Mouse (Mus musculus) liver, adult 2 months (tissue): ENCODE results near the gene Frrs1l. TPM values are rescaled to one million over a fixed set of nuclear protein-coding genes. Genes with fewer than 3 reads are reported as not detected.

Source experiments
- DNase-seq: peaks from one replicate; pipeline ENCODE4 v3.0.0-alpha.2; 2011; ENCODE audit warnings: low read depth, low spot score; ENCODE audit errors: extremely low read depth
- H3K27ac ChIP-seq: fragments of 200-500 bp; replicated peaks from 2 replicates; pipeline ENCODE4 v1.5.1; 2012; ENCODE audit warnings: low read depth, mild to moderate bottlenecking, control low read depth, inconsistent platforms, low read length; ENCODE audit not compliant: insufficient read depth
- H3K27me3 ChIP-seq: fragments of 200-500 bp; 2 replicates; pipeline ENCODE4 v1.6.1; 2012; ENCODE audit warnings: mild to moderate bottlenecking, moderate library complexity, low read length, inconsistent platforms; ENCODE audit not compliant: control insufficient read depth, insufficient read depth
- H3K36me3 ChIP-seq: fragments of 200-500 bp; 2 replicates; pipeline ENCODE4 v1.6.1; 2012; ENCODE audit warnings: low read length, inconsistent platforms; ENCODE audit not compliant: control insufficient read depth, insufficient read depth
- H3K4me1 ChIP-seq: fragments of 200-500 bp; 2 replicates; pipeline ENCODE4 v1.6.1; 2011; ENCODE audit warnings: low read length; ENCODE audit not compliant: control insufficient read depth, insufficient read depth
- H3K4me3 ChIP-seq: fragments of 200-500 bp; 2 replicates; pipeline ENCODE4 v1.5.1; 2011; ENCODE audit warnings: low read depth, mild to moderate bottlenecking, control low read depth, low read length, moderate library complexity; ENCODE audit not compliant: insufficient read depth
- H3K79me2 ChIP-seq: fragments of 200-500 bp; 2 replicates; pipeline ENCODE4 v1.6.1; 2012; ENCODE audit warnings: inconsistent platforms, mild to moderate bottlenecking, low read length, moderate library complexity; ENCODE audit not compliant: control insufficient read depth, insufficient read depth
- H3K9ac ChIP-seq: fragments of 200-500 bp; 2 replicates; pipeline ENCODE4 v1.6.1; 2012; ENCODE audit warnings: low read depth, mild to moderate bottlenecking, control low read depth, inconsistent platforms, low read length
- CTCF ChIP-seq: fragments of 200-500 bp; IDR thresholded peaks from 2 replicates; pipeline ENCODE4 v1.5.1; 2011; ENCODE audit warnings: low read depth, low read length, control low read depth
- POLR2A ChIP-seq: fragments of 200-500 bp; IDR thresholded peaks from 2 replicates; pipeline ENCODE4 v1.6.1; 2011; ENCODE audit warnings: low read length, control low read depth; ENCODE audit not compliant: insufficient read depth; ENCODE audit errors: extremely low read depth
- WGBS: fragments of 180-500 bp; shearing (Covaris S2); methylation state at CpG from one replicate; pipeline ENCODE4 v1.1.7; 2018; 5-methylcytosine and 5-hydroxymethylcytosine counted together
- polyA plus RNA-seq: library from polyadenylated mRNA; depleted of rRNA; stranded (reverse); fragments of >200 nt; gene quantifications from 2 replicates; pipeline ENCODE4 v1.2.3, GENCODE M21; 2012
- total RNA-seq: library from RNA; depleted of rRNA; stranded (reverse); fragments of >200 nt; gene quantifications from 2 replicates; pipeline ENCODE4 v1.2.3, GENCODE M21; 2014

Frrs1l gene
- total and polyA plus RNA-seq, 2 experiments, result not detected

DNA sequence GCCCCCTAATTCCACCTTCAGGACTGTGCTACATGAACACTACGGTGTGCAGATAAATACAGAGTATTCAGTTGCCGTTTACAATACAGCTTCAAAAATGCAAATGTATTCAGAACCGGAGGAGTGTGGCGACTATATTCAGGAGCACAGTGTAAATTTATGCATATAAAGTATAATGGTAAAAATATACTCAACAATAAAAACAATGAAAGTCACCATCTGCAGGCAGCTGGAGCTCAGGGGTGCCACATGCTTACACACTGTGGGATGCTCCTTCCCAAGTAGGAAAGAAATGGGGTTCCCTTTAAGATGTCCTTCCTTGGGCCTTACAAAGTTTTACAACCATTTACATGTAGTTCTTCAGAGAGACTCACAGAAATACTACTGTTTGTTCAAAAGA, 48.7 kb downstream of the Frrs1l start:
- H3K4me3 ChIP-seq, result no peak overlapping the region
- TF ChIP-seq CTCF, result no peak
- TF ChIP-seq POLR2A, result no peak
- no peak overlapping the region for H3K9ac ChIP-seq
- no peaks in the 10 kb centered on the region for H3K27me3 ChIP-seq
- H3K79me2 ChIP-seq, result peaks cover 51% of the 10 kb centered on the region
- DNase-seq, result no peak
- WGBS, result 94% methylated on average over 4 of the region's 4 CpGs
- H3K4me1 ChIP-seq, result peaks cover 33% of the 10 kb centered on the region
- no peaks in the 10 kb centered on the region for H3K36me3 ChIP-seq
- H3K27ac ChIP-seq, result no peak overlapping the region

- TF ChIP-seq CTCF, result no peak
- Histone ChIP-seq H3K4me3 (no peak overlapping the region), H3K79me2 (peaks cover 29% of the 10 kb centered on the region; the same call in 1 of the 2 replicates), H3K27ac (no peak overlapping the region), H3K9ac (no peak overlapping the region), H3K27me3 (no peaks in the 10 kb centered on the region), H3K4me1 (peaks cover 35% of the 10 kb centered on the region), H3K36me3 (peaks cover 3% of the 10 kb centered on the region; the same call in 1 of the 2 replicates)
- WGBS, result 49% methylated on average over 6 of the region's 6 CpGs
- no peak for DNase-seq
Observed at GRCm38 (mm10) chr4:56937136-56937535, 53.1 kb downstream of the Frrs1l start.

GRCm38 (mm10) chr4:56935327-56935726, 54.9 kb downstream of the Frrs1l start:
- Histone ChIP-seq H3K4me3 (no peak overlapping the region), H3K27ac (no peak overlapping the region), H3K9ac (no peak overlapping the region), H3K4me1 (peaks cover 31% of the 10 kb centered on the region), H3K79me2 (peaks cover 25% of the 10 kb centered on the region; the same call in 1 of the 2 replicates), H3K27me3 (no peaks in the 10 kb centered on the region), H3K36me3 (peaks cover 3% of the 10 kb centered on the region; the same call in 1 of the 2 replicates)
- TF ChIP-seq CTCF (no peak), POLR2A (no peak)
- no peak for DNase-seq
- 86% methylated on average over 1 of the region's 1 CpGs for WGBS

DNA sequence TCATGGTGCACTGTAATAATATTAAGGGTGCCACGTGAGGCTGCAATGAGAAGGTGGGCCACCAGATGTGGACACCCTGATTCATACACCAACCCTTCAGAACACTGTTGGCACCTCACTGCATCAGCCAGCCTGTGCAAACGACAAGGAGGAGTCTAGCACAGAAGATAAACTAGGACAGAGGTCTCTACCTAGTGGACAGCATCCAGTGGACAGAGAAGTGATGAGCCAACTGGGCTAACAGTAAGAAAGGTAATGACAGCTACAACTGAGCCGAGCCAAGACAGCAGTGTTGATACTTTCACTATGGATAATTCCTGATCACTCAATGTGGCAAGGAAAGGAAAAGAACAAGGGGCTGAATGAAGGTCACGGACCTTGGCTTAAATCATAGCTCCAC, 57.0 kb downstream of the Frrs1l start:
- no peak overlapping the region for H3K9ac ChIP-seq
- H3K36me3 ChIP-seq, result peaks cover 3% of the 10 kb centered on the region; the same call in 1 of the 2 replicates
- 38% methylated on average over 4 of the region's 4 CpGs for WGBS
- no peak for TF ChIP-seq CTCF
- TF ChIP-seq POLR2A, result no peak
- DNase-seq, result peak; percentile 91
- peaks cover 28% of the 10 kb centered on the region for H3K4me1 ChIP-seq
- H3K27me3 ChIP-seq, result no peaks in the 10 kb centered on the region
- peaks cover 15% of the 10 kb centered on the region; the same call in 1 of the 2 replicates for H3K79me2 ChIP-seq
- H3K27ac ChIP-seq, result peak overlapping the region; percentile 25; the same call in 1 of the 2 replicates
- no peak overlapping the region for H3K4me3 ChIP-seq

- no peak for TF ChIP-seq CTCF
- no peak for TF ChIP-seq POLR2A
- Histone ChIP-seq H3K27ac (no peak overlapping the region), H3K36me3 (peaks cover 3% of the 10 kb centered on the region; the same call in 1 of the 2 replicates), H3K27me3 (no peaks in the 10 kb centered on the region), H3K4me3 (no peak overlapping the region), H3K79me2 (peaks cover 11% of the 10 kb centered on the region; the same call in 1 of the 2 replicates), H3K9ac (no peak overlapping the region), H3K4me1 (peaks cover 24% of the 10 kb centered on the region)
- DNase-seq, result no peak
- WGBS, result 79% methylated on average over 7 of the region's 7 CpGs
Observed at GRCm38 (mm10) chr4:56932096-56932495, 58.1 kb downstream of the Frrs1l start.

- Histone ChIP-seq H3K79me2 (peaks cover 8% of the 10 kb centered on the region; the same call in 1 of the 2 replicates), H3K9ac (no peak overlapping the region), H3K4me1 (peaks cover 15% of the 10 kb centered on the region), H3K27ac (no peak overlapping the region), H3K36me3 (peaks cover 9% of the 10 kb centered on the region), H3K27me3 (no peaks in the 10 kb centered on the region), H3K4me3 (no peak overlapping the region)
- DNase-seq, result peak; percentile 29
- TF ChIP-seq CTCF (no peak), POLR2A (no peak)
- 61% methylated on average over 4 of the region's 4 CpGs for WGBS
Observed at GRCm38 (mm10) chr4:56930312-56930711, 59.9 kb downstream of the Frrs1l start.
